Mouse (Mus musculus) ES-E14 (cell line): ENCODE data around the gene Lgals4. TPM values are rescaled to one million over a fixed set of nuclear protein-coding genes. Genes with fewer than 3 reads are reported as not detected.

Experiments used
- DNase-seq: peaks from one replicate; pipeline ENCODE4 v3.0.0-alpha.2; 2013; ENCODE audit warnings: low read depth, low spot score
- H3K27ac ChIP-seq: 2 replicates; pipeline ENCODE4 v1.5.1; 2012; ENCODE audit warnings: low read depth, mild to moderate bottlenecking, low read length, moderate library complexity, mixed read lengths; ENCODE audit not compliant: poor library complexity, insufficient read depth, severe bottlenecking
- H3K36me3 ChIP-seq: 2 replicates; pipeline ENCODE4 v1.6.1; 2012; ENCODE audit warnings: mild to moderate bottlenecking, low read length, moderate library complexity, mixed read lengths; ENCODE audit not compliant: control insufficient read depth, poor library complexity, insufficient read depth, severe bottlenecking
- H3K4me1 ChIP-seq, 2 experiments: fragments of 150-350 bp in 1 of 2; sonication (generic) in 1 of 2; 2 replicates each; pipeline ENCODE4 v1.6.1; 2012; ENCODE audit warnings: low read length in 2 of 2, mild to moderate bottlenecking in 1 of 2, mixed read lengths in 1 of 2; ENCODE audit not compliant: control insufficient read depth in 2 of 2, insufficient read depth in 2 of 2, poor library complexity in 1 of 2
- H3K4me3 ChIP-seq, 2 experiments: fragments of 150-350 bp in 1 of 2; sonication (generic) in 1 of 2; 2 replicates each; pipeline ENCODE4 v1.5.1; 2012; ENCODE audit warnings: low read length in 2 of 2, low read depth in 1 of 2, mild to moderate bottlenecking in 1 of 2, mixed read lengths in 1 of 2; ENCODE audit not compliant: insufficient read depth in 1 of 2, poor library complexity in 1 of 2, severe bottlenecking in 1 of 2
- H3K9ac ChIP-seq: 2 replicates; pipeline ENCODE4 v1.6.1; 2012; ENCODE audit warnings: low read depth, mild to moderate bottlenecking, low read length, mixed read lengths; ENCODE audit not compliant: poor library complexity, insufficient read depth, severe bottlenecking
- H3K9me3 ChIP-seq: fragments of 150-350 bp; sonication (generic); 2 replicates; pipeline ENCODE4 v1.6.1; 2012; ENCODE audit warnings: low read depth, mild to moderate bottlenecking, low read length; ENCODE audit not compliant: control insufficient read depth, insufficient read depth
- CHD2 ChIP-seq: IDR thresholded peaks from 2 replicates; pipeline ENCODE4 v1.6.1; 2014; ENCODE audit warnings: mild to moderate bottlenecking, low read depth, low read length, inconsistent platforms
- HCFC1 ChIP-seq: IDR thresholded peaks from 2 replicates; pipeline ENCODE4 v1.6.1; 2012; ENCODE audit warnings: low read length, inconsistent platforms, borderline replicate concordance; ENCODE audit not compliant: insufficient read depth
- MAFK ChIP-seq: IDR thresholded peaks from 2 replicates; pipeline ENCODE4 v1.6.1; 2014; ENCODE audit warnings: mild to moderate bottlenecking, low read depth, low read length, inconsistent platforms; ENCODE audit not compliant: insufficient read depth
- ZC3H11A ChIP-seq: IDR thresholded peaks from 2 replicates; pipeline ENCODE4 v1.6.1; 2012; ENCODE audit warnings: low read depth, mild to moderate bottlenecking, inconsistent platforms, low read length, borderline replicate concordance
- ZNF384 ChIP-seq: IDR thresholded peaks from 2 replicates; pipeline ENCODE4 v1.6.1; 2012; ENCODE audit warnings: low read depth, low read length, inconsistent platforms
- in situ Hi-C, 2 experiments: fragments of 600-800 bp; cut with MboI; formaldehyde crosslinking; loops; one replicate each; pipeline ENCODE4 v1.15.1; 2025; ENCODE audit warnings: low sequenced_read_pairs in 2 of 2, inconsistent platforms in 1 of 2; ENCODE audit not compliant: unreplicated experiment in 2 of 2
- total RNA-seq: library from RNA; depleted of rRNA; stranded (reverse); fragments of 300-350 nt; gene quantifications from 2 replicates; pipeline ENCODE4 v1.2.3, GENCODE M21; 2012

Lgals4 gene
- total RNA-seq, 1 experiment = 5.5 TPM

DNA sequence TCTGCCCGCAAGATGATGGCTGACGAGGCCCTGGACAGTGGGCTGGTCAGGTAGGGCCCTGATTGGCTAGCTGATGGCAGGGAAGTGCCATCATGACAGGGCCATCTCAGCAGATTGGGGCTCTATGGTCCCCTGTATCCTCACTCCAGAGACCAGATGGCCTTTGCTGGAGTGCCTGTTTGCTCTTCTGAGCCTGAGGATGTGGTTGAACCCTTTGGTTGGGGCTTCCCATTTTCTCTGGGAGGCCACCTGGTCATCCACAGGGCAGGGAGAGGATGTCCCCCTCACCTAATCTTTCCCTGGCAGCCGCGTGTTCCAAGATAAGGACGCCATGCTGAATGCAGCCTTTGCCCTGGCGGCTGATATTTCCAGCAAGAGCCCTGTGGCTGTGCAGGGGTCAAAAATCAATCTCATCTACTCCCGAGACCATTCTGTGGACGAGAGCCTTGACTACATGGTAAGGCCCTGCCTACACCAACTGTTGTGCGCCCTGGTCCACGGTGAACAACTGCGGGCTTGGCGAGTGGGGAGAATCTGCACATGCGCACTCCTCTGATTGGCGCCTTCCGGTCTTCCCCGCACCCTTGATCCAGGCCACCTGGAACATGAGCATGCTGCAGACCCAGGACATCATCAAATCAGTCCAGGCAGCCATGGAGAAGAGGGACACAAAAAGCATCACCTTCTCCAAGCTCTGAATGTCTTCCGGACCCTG is 2.1 kb upstream of the Lgals4 start:
- H3K9me3 ChIP-seq = no peaks in the 10 kb centered on the region
- peaks cover 13% of the 10 kb centered on the region for H3K36me3 ChIP-seq
- H3K9ac ChIP-seq = peak overlapping the region; percentile 19; the same call in 1 of the 2 replicates
- TF ChIP-seq HCFC1 = no peak
- no peak for TF ChIP-seq MAFK
- TF ChIP-seq CHD2 = no peak
- TF ChIP-seq ZNF384 = no peak
- TF ChIP-seq ZC3H11A = no peak
- H3K4me3 ChIP-seq = no peak overlapping the region
- no peaks in the 10 kb centered on the region for H3K4me1 ChIP-seq
- in situ Hi-C loops = no loop called here
- H3K27ac ChIP-seq = no peak overlapping the region
- no peak for DNase-seq

DNA sequence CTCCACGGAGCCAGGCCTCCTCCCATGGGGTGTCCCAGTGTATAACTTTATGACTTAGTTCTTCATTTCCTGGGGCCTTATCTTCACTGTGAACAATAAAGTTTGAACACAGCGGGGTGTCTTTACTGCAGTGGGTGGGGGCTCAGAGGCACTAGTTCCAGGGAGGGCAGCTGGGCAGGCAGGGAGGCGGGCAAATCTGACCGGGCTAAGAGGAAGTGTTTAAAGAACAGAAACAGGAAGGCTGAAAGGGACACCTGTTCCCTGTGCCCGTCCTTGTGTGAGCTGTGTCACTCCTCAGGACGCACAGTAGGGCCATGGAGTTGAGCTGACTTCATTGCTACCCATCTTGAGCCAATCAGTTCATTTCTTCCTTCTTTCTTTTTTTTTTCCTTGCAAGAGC is 1.5 kb upstream of the Lgals4 start:
- H3K4me3 ChIP-seq = no peak overlapping the region
- H3K9ac ChIP-seq = no peak overlapping the region; the same call in 1 of the 2 replicates

DNA sequence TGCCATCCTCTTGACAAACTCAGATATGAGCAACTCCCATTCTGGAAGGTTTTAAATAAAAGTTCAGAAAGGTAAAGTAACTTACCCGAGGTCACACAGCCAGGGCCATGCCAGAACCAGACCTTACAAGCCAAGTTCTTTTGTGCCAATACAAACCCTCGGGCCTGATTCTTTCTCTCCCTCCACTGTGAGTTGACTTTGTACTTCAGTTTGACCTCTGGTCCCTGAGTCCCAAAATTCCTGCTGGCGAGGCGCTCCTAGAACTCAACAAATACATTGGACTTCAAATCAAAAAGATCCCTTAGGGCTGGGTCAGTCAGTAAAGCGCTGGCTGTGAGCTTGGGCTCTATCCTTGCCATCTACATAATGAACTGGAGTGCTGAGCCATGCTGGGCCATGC is 3.3 kb downstream of the Lgals4 start:
- in situ Hi-C loops = no loop called here
- DNase-seq = no peak

More for the DNA sequence above, 1.5 kb upstream of the Lgals4 start:
- no peak for DNase-seq
- Histone ChIP-seq H3K4me1 (no peaks in the 10 kb centered on the region), H3K9me3 (no peaks in the 10 kb centered on the region), H3K36me3 (peaks cover 13% of the 10 kb centered on the region), H3K27ac (no peak overlapping the region)
- in situ Hi-C loops = no loop called here
- TF ChIP-seq ZC3H11A (no peak), HCFC1 (no peak), ZNF384 (no peak), MAFK (no peak), CHD2 (no peak)

GRCm38 (mm10) chr7:28838331-28838730 is 4.7 kb downstream of the Lgals4 start:
- no peak for DNase-seq
- TF ChIP-seq MAFK = no peak
- no peak for TF ChIP-seq CHD2
- no peak for TF ChIP-seq HCFC1
- TF ChIP-seq ZNF384 = no peak
- no peak for TF ChIP-seq ZC3H11A
- Histone ChIP-seq H3K36me3 (no peaks in the 10 kb centered on the region), H3K27ac (no peak overlapping the region), H3K4me1 (no peaks in the 10 kb centered on the region), H3K9me3 (no peaks in the 10 kb centered on the region), H3K9ac (no peak overlapping the region; the same call in 1 of the 2 replicates), H3K4me3 (no peak overlapping the region)
- in situ Hi-C loops = no loop called here

More for the DNA sequence above, 3.3 kb downstream of the Lgals4 start:
- H3K4me3 ChIP-seq = no peak overlapping the region
- TF ChIP-seq ZC3H11A = no peak
- TF ChIP-seq ZNF384 = no peak
- no peak for TF ChIP-seq CHD2
- TF ChIP-seq HCFC1 = no peak
- no peak for TF ChIP-seq MAFK
- no peak overlapping the region for H3K27ac ChIP-seq
- no peaks in the 10 kb centered on the region for H3K36me3 ChIP-seq
- H3K4me1 ChIP-seq = no peaks in the 10 kb centered on the region
- no peaks in the 10 kb centered on the region for H3K9me3 ChIP-seq
- no peak overlapping the region for H3K9ac ChIP-seq
